Mouse (Mus musculus) right cerebral cortex, postnatal 4 days (tissue): ENCODE results near the gene Wdr73.

Experiments used
- DNase-seq: peaks from one replicate; pipeline ENCODE4 v3.0.0-alpha.2; 2022

The Wdr73 gene

DNA sequence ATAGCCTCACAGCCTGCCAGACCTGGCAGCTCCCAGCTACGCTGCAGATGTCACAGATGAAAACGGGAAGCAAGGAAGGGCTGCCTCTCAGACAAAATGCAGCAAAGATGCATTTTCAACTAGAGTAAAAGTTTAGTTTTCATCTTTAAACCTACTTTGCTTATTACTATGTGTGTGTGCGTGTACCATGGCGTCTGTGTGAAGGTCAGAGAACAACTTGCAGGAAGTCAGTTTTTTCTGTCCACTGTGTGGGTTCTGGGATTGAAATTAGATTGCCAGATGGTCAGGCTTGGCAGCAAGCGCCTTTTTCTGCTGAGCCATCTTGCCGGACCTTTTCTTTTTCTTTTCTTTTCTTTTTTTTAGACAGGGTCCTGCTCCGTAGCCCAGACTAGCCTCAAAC, 6.9 kb downstream of the Wdr73 start:
- no peak for DNase-seq

- DNase-seq, result no peak
These were observed 7.3 kb downstream of the Wdr73 start for GRCm38 (mm10) chr7:80893753-80894129.

DNA sequence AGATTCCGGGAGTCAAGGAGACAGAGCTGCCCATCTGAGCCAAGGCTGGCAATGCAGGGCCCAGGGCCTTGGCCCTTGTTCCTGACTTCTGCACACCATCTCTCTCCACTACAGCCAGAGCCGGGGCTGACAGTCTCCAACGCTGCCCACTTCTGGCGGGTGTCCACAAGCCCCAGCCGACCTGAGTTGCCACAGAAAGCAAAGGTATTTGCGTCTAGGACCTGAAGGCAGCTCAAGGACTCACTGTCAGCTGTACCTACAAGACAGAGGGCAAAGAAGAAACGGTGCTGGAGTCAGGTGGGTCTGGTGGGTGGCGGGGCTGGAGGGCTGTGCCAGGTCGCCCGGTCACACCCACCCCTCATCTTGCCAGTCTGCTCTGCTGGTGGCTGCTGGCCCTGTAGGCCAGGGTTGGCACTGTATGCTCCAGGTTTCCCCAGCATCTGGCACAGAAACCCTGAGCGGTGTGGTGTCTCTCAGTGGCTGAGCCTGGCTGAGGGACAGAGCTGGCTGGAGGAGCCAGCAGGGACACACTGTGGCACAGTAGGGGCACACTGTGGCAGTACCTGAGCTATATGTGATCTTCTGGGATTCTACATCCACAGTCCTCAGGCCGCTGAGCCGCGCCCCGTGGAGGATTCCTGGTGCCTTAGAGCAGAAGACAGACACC, 7.8 kb downstream of the Wdr73 start:
- DNase-seq, result no peak

DNA sequence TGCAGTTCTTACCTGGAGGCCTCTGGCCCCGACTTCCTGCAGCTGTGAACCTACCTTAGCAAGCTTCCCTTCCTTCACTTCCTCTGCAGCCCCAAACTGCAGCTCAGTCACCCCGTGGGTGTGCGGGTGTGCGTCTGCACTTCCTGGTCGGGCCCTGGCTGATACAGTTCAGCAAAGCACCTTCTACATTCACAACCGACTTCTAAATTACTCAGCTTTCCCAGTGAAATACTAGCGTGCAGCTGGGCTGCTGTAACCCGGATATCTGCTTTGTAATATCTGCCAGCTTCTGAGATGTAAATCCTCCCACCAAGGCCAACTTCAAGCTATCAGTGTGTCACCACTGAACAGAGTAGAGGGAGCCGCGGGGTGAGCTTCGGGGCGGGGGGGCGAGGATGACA, 11.2 kb downstream of the Wdr73 start:
- no peak for DNase-seq

DNA sequence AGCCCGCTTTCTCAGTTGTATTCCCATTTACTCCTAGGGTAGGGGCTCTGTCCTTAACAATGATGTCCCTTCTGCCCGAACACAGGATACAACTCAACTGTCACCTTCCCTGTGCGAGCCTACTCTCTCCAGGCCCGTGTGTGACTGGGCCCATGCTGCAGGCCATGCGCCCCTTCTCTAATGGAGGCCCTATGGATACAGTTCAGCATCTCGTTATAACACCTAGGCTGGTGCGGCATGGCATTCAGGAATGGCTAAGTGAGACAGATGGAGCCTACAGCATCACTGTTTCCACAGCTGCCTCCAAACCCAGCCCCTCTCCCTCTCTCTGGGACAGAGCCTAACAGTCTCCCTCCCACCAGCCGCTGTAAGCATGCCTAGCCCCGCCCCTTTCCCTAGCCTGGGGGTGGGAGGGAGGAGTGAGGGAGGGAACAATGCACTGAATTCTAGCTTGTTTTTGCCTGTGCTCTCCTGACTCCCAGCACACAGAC, 12.0 kb downstream of the Wdr73 start:
- DNase-seq, result peak; percentile 38

DNA sequence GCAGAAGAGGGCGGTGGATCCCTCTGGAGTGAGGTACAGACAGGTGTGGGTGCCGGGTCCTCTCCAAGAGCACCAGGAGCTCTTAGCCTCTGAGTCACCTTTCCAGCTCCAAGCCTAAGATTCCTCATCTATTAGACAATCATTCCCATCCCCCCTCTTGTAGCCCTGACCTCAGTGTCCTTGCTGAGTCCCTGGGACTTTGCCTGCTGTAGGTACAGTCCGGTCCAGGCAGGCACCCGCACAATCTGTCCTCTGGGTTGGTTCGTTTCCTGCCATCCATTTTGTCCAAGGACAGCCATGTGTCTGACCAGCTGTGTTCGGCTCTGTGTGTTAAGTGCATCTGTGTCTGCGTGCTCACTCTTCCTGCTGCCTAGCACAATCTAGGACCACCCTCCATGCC, 12.5 kb downstream of the Wdr73 start:
- no peak for DNase-seq

GRCm38 (mm10) chr7:80885666-80886065, 15.4 kb downstream of the Wdr73 start:
- no peak for DNase-seq

- DNase-seq, result peak; percentile 50
These were observed 18.1 kb downstream of the Wdr73 start for GRCm38 (mm10) chr7:80882830-80883505.

- DNase-seq, result no peak
These were observed 25.3 kb downstream of the Wdr73 start for GRCm38 (mm10) chr7:80875727-80876126.

- no peak for DNase-seq
These were observed 27.4 kb downstream of the Wdr73 start for GRCm38 (mm10) chr7:80873631-80874030.

DNA sequence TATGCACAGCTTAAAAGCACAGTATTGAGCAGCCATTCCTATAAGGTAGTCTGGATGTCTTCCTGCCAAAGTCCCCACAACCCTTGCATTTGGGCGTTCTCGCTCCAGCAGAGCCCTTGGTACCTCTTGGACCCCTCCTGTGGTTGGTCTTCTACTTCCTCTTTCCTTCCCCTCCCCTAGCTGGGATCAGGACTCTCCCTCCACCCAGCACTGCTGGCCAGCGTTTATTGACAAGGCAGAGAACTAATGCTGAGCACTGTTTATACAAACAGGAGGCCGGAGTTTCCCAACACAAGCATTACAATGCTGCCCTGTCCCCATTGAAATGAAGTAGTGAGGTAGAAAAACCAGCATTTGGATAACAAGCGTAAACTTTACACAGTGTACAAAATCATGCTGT, 28.0 kb downstream of the Wdr73 start:
- DNase-seq, result no peak

DNA sequence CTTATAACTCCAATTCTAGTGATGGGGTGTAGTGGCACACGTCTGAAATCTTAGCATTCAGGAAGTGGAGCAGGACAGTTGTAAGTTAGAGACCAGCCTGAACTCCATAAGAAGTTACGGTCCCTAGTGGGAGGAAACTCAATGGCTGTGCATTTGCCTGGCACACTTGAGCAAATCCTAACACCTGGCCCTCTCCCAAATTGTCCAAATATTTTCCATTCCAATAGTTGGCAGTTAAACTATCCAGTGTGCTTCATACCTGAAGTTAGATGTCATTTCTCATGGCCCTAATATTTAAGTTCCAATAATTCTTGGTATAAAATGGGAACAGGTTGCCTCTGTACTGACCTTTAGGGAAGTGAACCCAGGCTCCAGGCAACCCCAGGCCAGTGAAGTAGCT, 32.4 kb downstream of the Wdr73 start:
- no peak for DNase-seq

DNA sequence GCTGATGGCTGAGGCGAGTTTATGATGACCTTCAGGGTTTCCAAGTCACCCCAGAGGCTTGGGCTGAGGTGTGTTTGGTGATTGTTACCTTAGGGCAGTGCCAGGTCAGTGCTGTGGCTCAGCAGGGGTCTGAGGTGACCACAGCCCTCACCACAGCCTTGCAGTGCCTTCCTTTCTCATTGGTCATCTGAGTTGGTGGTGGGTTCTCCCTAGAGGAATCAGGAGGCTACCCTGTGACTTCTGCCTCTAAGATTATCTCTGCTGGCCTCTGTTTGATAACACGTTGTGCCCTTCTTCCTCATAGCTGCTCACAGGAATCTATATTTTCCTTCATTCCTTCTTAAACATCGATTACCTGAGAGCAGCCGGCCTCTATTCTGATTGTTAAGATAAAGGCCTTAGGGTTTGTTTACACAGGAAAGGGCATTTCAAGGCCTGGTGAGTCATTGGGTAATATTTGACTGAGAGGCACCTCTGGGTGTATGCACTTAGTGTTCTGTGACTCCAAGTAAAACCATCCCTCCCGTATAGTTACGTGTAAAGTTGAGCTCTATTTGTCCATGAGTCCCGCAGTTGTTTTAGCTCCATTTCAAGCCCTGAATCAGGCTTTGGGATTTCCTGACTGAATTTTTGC, 34.4 kb downstream of the Wdr73 start:
- no peak for DNase-seq

- no peak for DNase-seq
These were observed 35.5 kb downstream of the Wdr73 start for GRCm38 (mm10) chr7:80865521-80865920.

DNA sequence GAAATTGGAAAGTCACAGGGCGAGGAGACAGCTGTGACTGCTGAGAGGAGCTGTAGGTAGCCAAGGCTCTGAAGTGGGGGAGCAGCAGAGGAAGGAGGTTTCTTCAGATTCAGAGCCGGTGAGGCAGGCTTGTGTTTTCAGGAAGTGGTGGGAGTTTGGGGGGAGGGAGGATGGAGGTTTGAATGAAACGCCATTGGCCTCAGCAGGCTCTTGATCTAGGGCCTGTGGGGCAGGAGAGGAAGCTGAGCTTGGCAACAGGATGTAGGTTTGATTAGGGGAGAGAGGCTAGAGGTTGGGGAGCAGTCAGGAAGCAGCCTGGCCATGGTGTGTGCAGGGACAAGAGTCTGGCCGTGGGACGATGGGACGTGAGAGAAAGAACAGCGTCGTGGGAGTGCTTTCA, 36.2 kb downstream of the Wdr73 start:
- DNase-seq, result no peak

- no peak for DNase-seq
These were observed 36.9 kb downstream of the Wdr73 start for GRCm38 (mm10) chr7:80864151-80864550.

DNA sequence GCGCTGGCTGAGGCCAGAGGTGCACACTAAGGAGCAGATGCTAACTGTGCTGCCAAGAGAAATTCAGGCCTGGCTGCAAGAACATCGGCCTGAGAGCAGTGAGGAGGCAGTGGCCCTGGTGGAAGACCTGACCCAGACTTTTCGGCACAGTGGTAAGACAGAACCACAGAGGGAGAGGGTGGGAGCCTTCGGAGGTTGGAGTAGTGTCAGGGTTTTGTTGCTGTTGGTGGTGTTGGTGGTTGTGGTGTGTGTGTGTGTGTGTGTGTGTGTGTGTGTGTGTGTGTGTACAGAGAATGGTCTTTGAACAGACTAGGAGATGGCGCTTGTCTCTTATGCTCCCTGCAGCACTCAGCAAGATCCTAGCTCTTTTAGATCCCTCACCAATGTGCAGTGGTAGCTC, 37.5 kb downstream of the Wdr73 start:
- DNase-seq, result no peak

- no peak for DNase-seq
These were observed 38.6 kb downstream of the Wdr73 start for GRCm38 (mm10) chr7:80862475-80862874.

DNA sequence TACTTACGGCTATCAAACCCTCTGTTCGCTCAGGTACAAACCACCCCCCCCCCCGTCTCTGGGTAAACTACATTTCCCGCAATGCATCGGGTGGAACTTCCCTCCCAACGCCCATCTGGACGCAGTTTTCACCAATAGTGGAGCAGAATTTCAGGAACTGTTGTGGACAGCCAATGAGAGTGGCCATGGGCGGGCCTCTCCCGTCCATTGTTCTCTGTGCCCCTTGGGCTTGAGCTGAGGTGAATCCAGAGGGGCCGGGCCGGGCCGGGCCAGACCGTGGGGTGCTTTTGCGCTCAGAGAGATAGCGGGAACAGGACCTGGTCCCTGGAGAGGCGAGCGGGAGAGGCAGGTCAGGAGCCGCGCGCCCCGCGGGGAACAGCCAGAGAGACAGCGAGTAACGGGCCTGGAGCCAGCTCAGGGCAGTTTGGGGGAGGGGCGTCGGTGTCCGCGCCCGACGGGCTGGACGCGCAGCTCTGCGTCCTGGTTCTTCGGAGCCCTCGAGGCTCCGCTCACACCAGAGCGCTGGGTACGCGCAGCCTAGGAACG, 40.3 kb downstream of the Wdr73 start, which contains the start of gene Zscan2:
Gene Zscan2 (plus strand): TSS at position 192 of the 546 bp plus-strand sequence.
- DNase-seq, result peak; percentile 80

- peak; percentile 58 for DNase-seq
These were observed 40.8 kb downstream of the Wdr73 start for GRCm38 (mm10) chr7:80860227-80860626.

DNA sequence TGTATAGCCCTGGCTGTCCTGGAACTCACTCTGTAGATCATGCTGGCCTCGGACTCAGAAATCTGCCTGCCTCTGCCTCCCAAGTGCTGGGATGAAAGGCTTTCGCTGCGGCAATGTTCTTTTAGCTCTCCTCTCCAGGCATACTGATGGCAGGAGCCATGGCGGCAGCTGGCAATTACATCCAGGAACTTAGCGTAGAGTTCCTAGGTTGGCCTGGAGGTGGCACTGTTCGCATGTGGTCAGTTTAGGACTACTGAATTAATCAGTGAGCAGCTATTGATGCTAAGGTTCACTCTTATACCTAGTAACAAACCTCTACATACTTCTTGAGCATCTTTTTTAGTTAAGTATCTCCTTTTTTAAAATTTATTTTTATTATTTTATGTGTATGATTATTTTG, 43.9 kb downstream of the Wdr73 start:
- peak; percentile 63 for DNase-seq

- no peak for DNase-seq
These were observed 45.8 kb downstream of the Wdr73 start for GRCm38 (mm10) chr7:80855316-80855715.

- no peak for DNase-seq
These were observed 47.9 kb downstream of the Wdr73 start for GRCm38 (mm10) chr7:80853218-80853617.

DNA sequence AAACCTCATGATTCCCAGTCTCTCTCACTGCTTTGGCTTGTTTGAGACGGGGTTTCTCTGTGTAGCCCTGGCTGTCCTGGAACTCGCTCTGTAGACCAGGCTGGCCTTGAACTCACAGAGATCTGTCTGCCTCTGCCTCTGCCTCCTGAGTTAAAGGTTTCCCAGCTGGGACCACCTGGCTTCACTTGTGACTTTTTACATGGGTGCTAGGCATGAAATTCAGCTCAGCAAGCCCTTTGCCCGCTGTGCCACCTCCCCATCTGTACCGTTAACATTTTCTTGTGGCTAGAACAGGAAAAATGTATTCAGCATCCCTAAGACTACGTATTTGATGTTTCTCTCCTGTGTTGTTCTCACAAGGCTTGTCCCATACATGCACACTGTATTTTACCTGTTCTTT, 50.5 kb downstream of the Wdr73 start:
- DNase-seq, result no peak
